Comparison of ENCODE assay signal across 9 mouse cellular contexts in genomic region chr4:133108481-133109334, GRCm38 (mm10). TPM values are rescaled to one million over a fixed set of nuclear protein-coding genes. Genes with fewer than 3 reads are reported as not detected.
A peak's percentile ranks its signal among the peaks of the same experiment; 100 is the strongest.
DNase-seq lines count a peak whose midpoint lies in the region; ATAC-seq and TF ChIP-seq lines count a peak whose summit lies in the region.
"Had no signal": no experiment of that assay in that cellular context is flagged by ENCODE, and none has a peak within 500 bp of the region (broad histone marks: within the 10 kb centered on the region; RNA-seq: fewer than 3 reads in every experiment).

No protein-coding gene starts in this region.

- H3K4me3 ChIP-seq in hindbrain, embryonic 10.5 days = no peak overlapping the region
- no peak overlapping the region for H3K4me3 ChIP-seq in hindbrain, embryonic 11.5 days (ENCODE audit: low read depth, low read length)
- H3K4me3 ChIP-seq in ES-Bruce4 (ENCODE audit: low read depth, low read length) = no peak overlapping the region
- H3K4me3 ChIP-seq in limb, embryonic 15.5 days = no peak overlapping the region

- no peak for TF ChIP-seq CTCF in ES-Bruce4 (IDR thresholded peaks at IDR 0.05; ENCODE audit: low read depth, low read length)

- H3K27ac ChIP-seq in hindbrain, embryonic 10.5 days = peak overlapping the region; percentile 71
- no peak overlapping the region; the same call in 1 of the 2 replicates for H3K27ac ChIP-seq in hindbrain, embryonic 11.5 days (ENCODE audit: low read depth, low read length)
- H3K27ac ChIP-seq in ES-Bruce4 (ENCODE audit: insufficient read depth, low read length) = peak overlapping the region; percentile 80
- peak overlapping the region; percentile 86 for H3K27ac ChIP-seq in limb, embryonic 15.5 days

- H3K36me3 ChIP-seq in hindbrain, embryonic 10.5 days = no peaks in the 10 kb centered on the region
- no peaks in the 10 kb centered on the region for H3K36me3 ChIP-seq in hindbrain, embryonic 11.5 days (ENCODE audit: control insufficient read depth, insufficient read depth, low read length)
- H3K36me3 ChIP-seq in ES-Bruce4 (ENCODE audit: control insufficient read depth, insufficient read depth, low read length, poor library complexity, severe bottlenecking) = no peaks in the 10 kb centered on the region
- no peaks in the 10 kb centered on the region for H3K36me3 ChIP-seq in limb, embryonic 15.5 days

- no peak overlapping the region for H3K9ac ChIP-seq in hindbrain, embryonic 11.5 days (ENCODE audit: low read depth, low read length)
- H3K9ac ChIP-seq in ES-Bruce4 (ENCODE audit: low read depth, poor library complexity, severe bottlenecking) = peak overlapping the region; percentile 43
- no peak overlapping the region for H3K9ac ChIP-seq in limb, embryonic 15.5 days

- 66% methylated on average over 13 of the region's 13 CpGs for WGBS in hindbrain, embryonic 10.5 days
- WGBS in hindbrain, embryonic 11.5 days = 72% methylated on average over 13 of the region's 13 CpGs
- WGBS in limb, embryonic 15.5 days = 34% methylated on average over 13 of the region's 13 CpGs

- H3K4me1 ChIP-seq in hindbrain, embryonic 10.5 days (replicated peaks) = peaks cover 32% of the 10 kb centered on the region
- H3K4me1 ChIP-seq in hindbrain, embryonic 11.5 days (replicated peaks; ENCODE audit: control insufficient read depth, insufficient read depth, low read length) = 0 out of 2 replicates have a peak, but pooled peaks cover 2% of the 10 kb centered on the region
- peaks cover 4% of the 10 kb centered on the region for H3K4me1 ChIP-seq in ES-Bruce4 (ENCODE audit: control insufficient read depth, insufficient read depth, low read length)
- peaks cover 53% of the 10 kb centered on the region for H3K4me1 ChIP-seq in limb, embryonic 15.5 days

- no peak overlapping the region for H3K4me2 ChIP-seq in hindbrain, embryonic 11.5 days (replicated peaks; ENCODE audit: low read depth, low read length)
- H3K4me2 ChIP-seq in limb, embryonic 15.5 days = 0 out of 2 replicates have a peak overlapping the region, but pooled peaks have one; percentile 2

- no peak for TF ChIP-seq EP300 in ES-Bruce4 (IDR thresholded peaks at IDR 0.05; ENCODE audit: insufficient read depth, low read depth, low read length)

- no peak for TF ChIP-seq POLR2A in ES-Bruce4 (IDR thresholded peaks at IDR 0.05; ENCODE audit: insufficient read depth, low read length)

- DNase-seq in hindbrain, embryonic 10.5 days (ENCODE audit: low spot score) = peak; percentile 23
- DNase-seq in hindbrain, embryonic 11.5 days (ENCODE audit: low spot score) = no peak
- DNase-seq in heart, adult 18-20 months = peak; percentile 83 to 87
- DNase-seq in layer of hippocampus, adult 9-11 months = no peak
- no peak for DNase-seq in ovary, postnatal 36 days (ENCODE audit: low spot score)
- DNase-seq in kidney, adult 8-10 months = no peak
- DNase-seq: cerebellum, adult 11 months had no signal

- ATAC-seq in hindbrain, embryonic 11.5 days (ENCODE audit: low FRiP score) = no peak
- 0 out of 2 replicates have a peak, but pooled peaks have one; percentile 35 for ATAC-seq in limb, embryonic 15.5 days (ENCODE audit: insufficient number of reproducible peaks, low FRiP score, low TSS enrichment, low read depth)

- no peaks in the 10 kb centered on the region for H3K27me3 ChIP-seq in hindbrain, embryonic 10.5 days (ENCODE audit: insufficient read depth, poor library complexity, severe bottlenecking)
- H3K27me3 ChIP-seq in hindbrain, embryonic 11.5 days (ENCODE audit: control insufficient read depth, insufficient read depth, low read length) = no peaks in the 10 kb centered on the region
- no peaks in the 10 kb centered on the region for H3K27me3 ChIP-seq in ES-Bruce4 (ENCODE audit: control insufficient read depth, insufficient read depth, low read length, poor library complexity, severe bottlenecking)
- H3K27me3 ChIP-seq in limb, embryonic 15.5 days = no peaks in the 10 kb centered on the region

- no peaks in the 10 kb centered on the region for H3K9me3 ChIP-seq in hindbrain, embryonic 10.5 days
- H3K9me3 ChIP-seq in hindbrain, embryonic 11.5 days (ENCODE audit: control insufficient read depth, low read length) = no peaks in the 10 kb centered on the region
- no peaks in the 10 kb centered on the region for H3K9me3 ChIP-seq in ES-Bruce4 (replicated peaks; ENCODE audit: control insufficient read depth, insufficient read depth, low read length, poor library complexity, severe bottlenecking)
- H3K9me3 ChIP-seq in limb, embryonic 15.5 days = no peaks in the 10 kb centered on the region

RNA-seq across cellular contexts. Expression of gene Wasf2, which starts 21.6 kb away (rescaled TPM):
- polyA plus RNA-seq in hindbrain, embryonic 10.5 days (2016; fragmentation: Nextera tagmentation; extraction: Ambion mirVana) = 42.1 and 67.1 TPM in 2 replicates
- 34.6 and 58.4 TPM in 2 replicates for polyA plus RNA-seq in hindbrain, embryonic 11.5 days (2014; fragmentation: Nextera tagmentation; extraction: Ambion mirVana)
- polyA plus RNA-seq in ES-Bruce4 (2011; ENCODE audit: insufficient read depth, insufficient read length, low read depth, missing spikeins) = 102 and 103 TPM in 2 replicates
- total RNA-seq in heart, adult 18-20 months (2021) = 10 to 100 TPM; 77.8 to 88.8 TPM
- polyA plus RNA-seq in limb, embryonic 15.5 days (2015; fragmentation: Nextera tagmentation; extraction: Ambion mirVana) = 117 and 129 TPM in 2 replicates

Comparison
In these comparisons a context has a peak if more than half of its experiments do, and no peak if none do; other contexts are left out.
1. DNase-seq: peak in hindbrain, embryonic 10.5 days (single experiment) and heart, adult 18-20 months (2 of 2); none in hindbrain, embryonic 11.5 days (single experiment), layer of hippocampus, adult 9-11 months (single experiment), ovary, postnatal 36 days (single experiment) and kidney, adult 8-10 months (0 of 2).